Mouse (Mus musculus) T-helper 17 cell (primary cell): Measurements from ENCODE around the gene Lexm.

Experiments used
- in situ Hi-C, 2 experiments: fragments of 300-600 bp; cut with MboI, MseI; formaldehyde crosslinking; loops; 1 replicate in 1 of 2; 2 replicates in 1 of 2; pipeline ENCODE4 v1.15.1; 2025; ENCODE audit warnings: high pct_unique_total_duplicates in 2 of 2

Gene Lexm

GRCm38 (mm10) chr4:106627809-106628208, 10.8 kb upstream of the Lexm start:
- in situ Hi-C loops = no loop called here

GRCm38 (mm10) chr4:106624271-106624670, 7.2 kb upstream of the Lexm start:
- in situ Hi-C loops = no loop called here

- in situ Hi-C loops = no loop called here
Observed at GRCm38 (mm10) chr4:106622712-106623111, 5.7 kb upstream of the Lexm start.

- in situ Hi-C loops = no loop called here
Observed at GRCm38 (mm10) chr4:106622030-106622493, 5.0 kb upstream of the Lexm start, which contains the start of gene Ttc22. Ttc22 (plus strand) TSS chr4:106622432.

GRCm38 (mm10) chr4:106621428-106621827, 4.4 kb upstream of the Lexm start:
- in situ Hi-C loops = no loop called here

- in situ Hi-C loops = no loop called here
Observed at GRCm38 (mm10) chr4:106618898-106619297, 1.9 kb upstream of the Lexm start.

- in situ Hi-C loops = no loop called here
Observed at GRCm38 (mm10) chr4:106615637-106616036, 1.4 kb downstream of the Lexm start.

GRCm38 (mm10) chr4:106614881-106615280, 2.2 kb downstream of the Lexm start:
- in situ Hi-C loops = no loop called here

- in situ Hi-C loops = no loop called here
Observed at GRCm38 (mm10) chr4:106614180-106614797, 2.8 kb downstream of the Lexm start.

- in situ Hi-C loops = no loop called here
Observed at GRCm38 (mm10) chr4:106613560-106613959, 3.5 kb downstream of the Lexm start.

GRCm38 (mm10) chr4:106613105-106613504, 3.9 kb downstream of the Lexm start:
- in situ Hi-C loops = no loop called here

GRCm38 (mm10) chr4:106607905-106608304, 9.1 kb downstream of the Lexm start:
- in situ Hi-C loops = no loop called here

GRCm38 (mm10) chr4:106606639-106607554, 10.1 kb downstream of the Lexm start:
- in situ Hi-C loops = no loop called here

GRCm38 (mm10) chr4:106600770-106601169, 16.3 kb downstream of the Lexm start:
- in situ Hi-C loops = no loop called here

- in situ Hi-C loops = no loop called here
Observed at GRCm38 (mm10) chr4:106599415-106599814, 17.6 kb downstream of the Lexm start.

GRCm38 (mm10) chr4:106597741-106598140, 19.3 kb downstream of the Lexm start:
- in situ Hi-C loops = no loop called here

- in situ Hi-C loops = no loop called here
Observed at GRCm38 (mm10) chr4:106597055-106597454, 20.0 kb downstream of the Lexm start.

GRCm38 (mm10) chr4:106596200-106596599, 20.8 kb downstream of the Lexm start:
- in situ Hi-C loops = no loop called here

- in situ Hi-C loops = no loop called here
Observed at GRCm38 (mm10) chr4:106593636-106594035, 23.4 kb downstream of the Lexm start.

- in situ Hi-C loops = no loop called here
Observed at GRCm38 (mm10) chr4:106590871-106591270, 26.2 kb downstream of the Lexm start.

- in situ Hi-C loops = no loop called here
Observed at GRCm38 (mm10) chr4:106590142-106590541, 26.9 kb downstream of the Lexm start.

- in situ Hi-C loops = no loop called here
Observed at GRCm38 (mm10) chr4:106587075-106587474, 30.0 kb downstream of the Lexm start.

GRCm38 (mm10) chr4:106584665-106585064, 32.4 kb downstream of the Lexm start:
- in situ Hi-C loops = no loop called here
